Mouse (Mus musculus) cortical plate, adult 2 months (tissue): ENCODE measurements around the gene Rhebl1.

Experiments
- CTCF ChIP-seq: fragments of 200-500 bp; IDR thresholded peaks from 2 replicates; pipeline ENCODE4 v1.5.1; 2011; ENCODE audit warnings: mild to moderate bottlenecking, control low read depth, low read length; ENCODE audit not compliant: insufficient read depth; ENCODE audit errors: extremely low read depth
- POLR2A ChIP-seq: fragments of 200-500 bp; IDR thresholded peaks from 2 replicates; pipeline ENCODE4 v1.6.1; 2011; ENCODE audit warnings: mild to moderate bottlenecking, low read length, control low read depth; ENCODE audit not compliant: insufficient read depth; ENCODE audit errors: extremely low read depth

GRCm38 (mm10) chr15:98851229-98851818, 43.0 kb downstream of the Rhebl1 start:
- TF ChIP-seq POLR2A, result no peak
- TF ChIP-seq CTCF, result no peak
